Mouse (Mus musculus): ENCODE data around the gene Bach1. TPM values are rescaled to one million over a fixed set of nuclear protein-coding genes. Genes with fewer than 3 reads are reported as not detected.

The Bach1 gene
- polyA plus RNA-seq, 2 experiments = 13.3 to 16.1 TPM

GRCm38 (mm10) chr16:87663890-87664289 is 34.9 kb upstream of the Bach1 start:
- no peaks in the 10 kb centered on the region for H3K4me1 ChIP-seq (ENCODE audit: control insufficient read depth, insufficient read depth, low read length)

GRCm38 (mm10) chr16:87665246-87665645 is 33.5 kb upstream of the Bach1 start:
- no peak for TF ChIP-seq POLR2A (IDR thresholded peaks at IDR 0.05; ENCODE audit: borderline replicate concordance, extremely low read depth, insufficient read depth, insufficient read length)
- WGBS = 80% methylated on average over 9 of the region's 9 CpGs

More at GRCm38 (mm10) chr16:87663890-87664289, 34.9 kb upstream of the Bach1 start:
- Histone ChIP-seq H3K4me3 (replicated peaks; ENCODE audit: low read length) (no peak overlapping the region), H3K27me3 (ENCODE audit: control insufficient read depth, insufficient read depth, low read length) (no peaks in the 10 kb centered on the region), H3K9ac (ENCODE audit: low read depth, low read length, severe bottlenecking) (no peak overlapping the region), H3K9me3 (ENCODE audit: control insufficient read depth, low read length) (no peaks in the 10 kb centered on the region), H3K36me3 (ENCODE audit: control insufficient read depth, insufficient read depth, low read length) (no peaks in the 10 kb centered on the region), H3K4me2 (replicated peaks; ENCODE audit: low read depth, low read length, severe bottlenecking) (no peak overlapping the region), H3K27ac (replicated peaks; ENCODE audit: low read depth, low read length) (no peak overlapping the region)
- TF ChIP-seq POLR2A (IDR thresholded peaks at IDR 0.05; ENCODE audit: borderline replicate concordance, extremely low read depth, insufficient read depth, insufficient read length) = no peak
- ATAC-seq (ENCODE audit: low FRiP score, low read depth) (no peak), DNase-seq (ENCODE audit: low spot score) (no peak)
- WGBS = 80% methylated on average over 6 of the region's 6 CpGs

GRCm38 (mm10) chr16:87665752-87666619 is 32.8 kb upstream of the Bach1 start:
- no peaks in the 10 kb centered on the region for H3K4me1 ChIP-seq (ENCODE audit: control insufficient read depth, insufficient read depth, low read length)
- H3K27ac ChIP-seq (replicated peaks; ENCODE audit: low read depth, low read length) = no peak overlapping the region
- H3K4me3 ChIP-seq (replicated peaks; ENCODE audit: low read length) = no peak overlapping the region
- no peaks in the 10 kb centered on the region for H3K36me3 ChIP-seq (ENCODE audit: control insufficient read depth, insufficient read depth, low read length)
- WGBS = 86% methylated on average over 19 of the region's 19 CpGs
- DNase-seq (ENCODE audit: low spot score) = no peak
- H3K9me3 ChIP-seq (ENCODE audit: control insufficient read depth, low read length) = no peaks in the 10 kb centered on the region
- no peak overlapping the region for H3K9ac ChIP-seq (ENCODE audit: low read depth, low read length, severe bottlenecking)
- ATAC-seq (ENCODE audit: low FRiP score, low read depth) = no peak
- no peak overlapping the region for H3K4me2 ChIP-seq (replicated peaks; ENCODE audit: low read depth, low read length, severe bottlenecking)
- TF ChIP-seq POLR2A (IDR thresholded peaks at IDR 0.05; ENCODE audit: borderline replicate concordance, extremely low read depth, insufficient read depth, insufficient read length) = no peak
- H3K27me3 ChIP-seq (ENCODE audit: control insufficient read depth, insufficient read depth, low read length) = no peaks in the 10 kb centered on the region

More at GRCm38 (mm10) chr16:87665246-87665645, 33.5 kb upstream of the Bach1 start:
- Histone ChIP-seq H3K27ac (replicated peaks; ENCODE audit: low read depth, low read length) (no peak overlapping the region), H3K9me3 (ENCODE audit: control insufficient read depth, low read length) (no peaks in the 10 kb centered on the region), H3K4me3 (replicated peaks; ENCODE audit: low read length) (no peak overlapping the region), H3K9ac (ENCODE audit: low read depth, low read length, severe bottlenecking) (no peak overlapping the region), H3K27me3 (ENCODE audit: control insufficient read depth, insufficient read depth, low read length) (no peaks in the 10 kb centered on the region), H3K4me1 (ENCODE audit: control insufficient read depth, insufficient read depth, low read length) (no peaks in the 10 kb centered on the region), H3K4me2 (replicated peaks; ENCODE audit: low read depth, low read length, severe bottlenecking) (no peak overlapping the region), H3K36me3 (ENCODE audit: control insufficient read depth, insufficient read depth, low read length) (no peaks in the 10 kb centered on the region)
- DNase-seq (ENCODE audit: low spot score) (no peak), ATAC-seq (ENCODE audit: low FRiP score, low read depth) (no peak)

GRCm38 (mm10) chr16:87666620-87667004 is 32.1 kb upstream of the Bach1 start:
- DNase-seq (ENCODE audit: low spot score) = no peak
- Histone ChIP-seq H3K4me2 (replicated peaks; ENCODE audit: low read depth, low read length, severe bottlenecking) (no peak overlapping the region), H3K27ac (replicated peaks; ENCODE audit: low read depth, low read length) (no peak overlapping the region), H3K4me1 (ENCODE audit: control insufficient read depth, insufficient read depth, low read length) (no peaks in the 10 kb centered on the region), H3K36me3 (ENCODE audit: control insufficient read depth, insufficient read depth, low read length) (no peaks in the 10 kb centered on the region), H3K9ac (ENCODE audit: low read depth, low read length, severe bottlenecking) (no peak overlapping the region), H3K4me3 (replicated peaks; ENCODE audit: low read length) (no peak overlapping the region), H3K27me3 (ENCODE audit: control insufficient read depth, insufficient read depth, low read length) (no peaks in the 10 kb centered on the region), H3K9me3 (ENCODE audit: control insufficient read depth, low read length) (no peaks in the 10 kb centered on the region)
- WGBS = 82% methylated on average over 4 of the region's 4 CpGs
- no peak for TF ChIP-seq POLR2A (IDR thresholded peaks at IDR 0.05; ENCODE audit: borderline replicate concordance, extremely low read depth, insufficient read depth, insufficient read length)
- ATAC-seq (ENCODE audit: low FRiP score, low read depth) = no peak

GRCm38 (mm10) chr16:87668002-87668401 is 30.7 kb upstream of the Bach1 start:
- no peak for ATAC-seq (ENCODE audit: low FRiP score, low read depth)
- no peaks in the 10 kb centered on the region for H3K9me3 ChIP-seq (ENCODE audit: control insufficient read depth, low read length)
- H3K4me1 ChIP-seq (ENCODE audit: control insufficient read depth, insufficient read depth, low read length) = no peaks in the 10 kb centered on the region
- H3K9ac ChIP-seq (ENCODE audit: low read depth, low read length, severe bottlenecking) = no peak overlapping the region
- no peak for DNase-seq (ENCODE audit: low spot score)
- H3K27ac ChIP-seq (replicated peaks; ENCODE audit: low read depth, low read length) = no peak overlapping the region
- 92% methylated on average over 6 of the region's 6 CpGs for WGBS
- no peaks in the 10 kb centered on the region for H3K27me3 ChIP-seq (ENCODE audit: control insufficient read depth, insufficient read depth, low read length)
- TF ChIP-seq POLR2A (IDR thresholded peaks at IDR 0.05; ENCODE audit: borderline replicate concordance, extremely low read depth, insufficient read depth, insufficient read length) = no peak
- H3K4me2 ChIP-seq (replicated peaks; ENCODE audit: low read depth, low read length, severe bottlenecking) = no peak overlapping the region
- no peaks in the 10 kb centered on the region for H3K36me3 ChIP-seq (ENCODE audit: control insufficient read depth, insufficient read depth, low read length)
- no peak overlapping the region for H3K4me3 ChIP-seq (replicated peaks; ENCODE audit: low read length)
